Mouse (Mus musculus): Measurements from ENCODE around the gene Gm21954.

Gm21954 gene

GRCm38 (mm10) chr3:55472110-55472509 lies at the start of gene Gm21954:
Gene Gm21954, minus strand, starts transcription at chr3:55472210.
- DNase-seq (ENCODE audit: extremely low spot score, low spot score): no peak

- DNase-seq (ENCODE audit: extremely low spot score, low spot score): no peak
These were observed 49.8 kb upstream of the Gm21954 start for GRCm38 (mm10) chr3:55521776-55522175.

GRCm38 (mm10) chr3:55520240-55521180 lies 48.5 kb upstream of the Gm21954 start:
- DNase-seq (ENCODE audit: extremely low spot score, low spot score): peak; percentile 58

GRCm38 (mm10) chr3:55517454-55518014 lies 45.5 kb upstream of the Gm21954 start:
- no peak for DNase-seq (ENCODE audit: extremely low spot score, low spot score)

GRCm38 (mm10) chr3:55515966-55516365 lies 44.0 kb upstream of the Gm21954 start:
- DNase-seq (ENCODE audit: extremely low spot score, low spot score): no peak

GRCm38 (mm10) chr3:55511658-55512057 lies 39.6 kb upstream of the Gm21954 start:
- DNase-seq (ENCODE audit: extremely low spot score, low spot score): no peak

GRCm38 (mm10) chr3:55510198-55510597 lies 38.2 kb upstream of the Gm21954 start:
- no peak for DNase-seq (ENCODE audit: extremely low spot score, low spot score)

GRCm38 (mm10) chr3:55499298-55499697 lies 27.3 kb upstream of the Gm21954 start:
- DNase-seq (ENCODE audit: extremely low spot score, low spot score): no peak

GRCm38 (mm10) chr3:55496462-55496941 lies 24.5 kb upstream of the Gm21954 start:
- no peak for DNase-seq (ENCODE audit: extremely low spot score, low spot score)

GRCm38 (mm10) chr3:55495866-55496265 lies 23.9 kb upstream of the Gm21954 start:
- no peak for DNase-seq (ENCODE audit: extremely low spot score, low spot score)

- DNase-seq (ENCODE audit: extremely low spot score, low spot score): no peak
These were observed 23.2 kb upstream of the Gm21954 start for GRCm38 (mm10) chr3:55495231-55495630.

- no peak for DNase-seq (ENCODE audit: extremely low spot score, low spot score)
These were observed 22.3 kb upstream of the Gm21954 start for GRCm38 (mm10) chr3:55494348-55494747.

- no peak for DNase-seq (ENCODE audit: extremely low spot score, low spot score)
These were observed 20.0 kb upstream of the Gm21954 start for GRCm38 (mm10) chr3:55492021-55492420.

GRCm38 (mm10) chr3:55489231-55489990 lies 17.4 kb upstream of the Gm21954 start:
- no peak for DNase-seq (ENCODE audit: extremely low spot score, low spot score)

GRCm38 (mm10) chr3:55483328-55483727 lies 11.3 kb upstream of the Gm21954 start:
- no peak for DNase-seq (ENCODE audit: extremely low spot score, low spot score)

GRCm38 (mm10) chr3:55481140-55481539 lies 9.1 kb upstream of the Gm21954 start:
- DNase-seq (ENCODE audit: extremely low spot score, low spot score): no peak

GRCm38 (mm10) chr3:55479306-55479705 lies 7.3 kb upstream of the Gm21954 start:
- DNase-seq (ENCODE audit: extremely low spot score, low spot score): no peak

GRCm38 (mm10) chr3:55476694-55477093 lies 4.7 kb upstream of the Gm21954 start:
- DNase-seq (ENCODE audit: extremely low spot score, low spot score): no peak

GRCm38 (mm10) chr3:55473146-55473545 lies 1.1 kb upstream of the Gm21954 start:
- no peak for DNase-seq (ENCODE audit: extremely low spot score, low spot score)

GRCm38 (mm10) chr3:55466348-55466747 lies 5.7 kb downstream of the Gm21954 start:
- no peak for DNase-seq (ENCODE audit: extremely low spot score, low spot score)

GRCm38 (mm10) chr3:55465785-55466184 lies 6.2 kb downstream of the Gm21954 start:
- DNase-seq (ENCODE audit: extremely low spot score, low spot score): no peak

GRCm38 (mm10) chr3:55464226-55464625 lies 7.8 kb downstream of the Gm21954 start:
- DNase-seq (ENCODE audit: extremely low spot score, low spot score): no peak
